Mouse (Mus musculus) embryonic fibroblast, embryonic 13.5 days (primary cell): Measurements from ENCODE around the gene Tns3. TPM values are rescaled to one million over a fixed set of nuclear protein-coding genes. Genes with fewer than 3 reads are reported as not detected.

Source experiments
- H3K27ac ChIP-seq: 2 replicates; pipeline ENCODE4 v1.5.1; 2012; ENCODE audit warnings: low read length, control low read depth, inconsistent platforms; ENCODE audit not compliant: insufficient read depth
- H3K4me1 ChIP-seq: 2 replicates; pipeline ENCODE4 v1.6.1; 2011; ENCODE audit warnings: low read length; ENCODE audit not compliant: control insufficient read depth, insufficient read depth
- H3K4me3 ChIP-seq: 2 replicates; pipeline ENCODE4 v1.5.1; 2011; ENCODE audit warnings: mild to moderate bottlenecking, control low read depth, low read length; ENCODE audit not compliant: insufficient read depth
- CTCF ChIP-seq: IDR thresholded peaks from 2 replicates; pipeline ENCODE4 v1.5.1; 2011; ENCODE audit warnings: mild to moderate bottlenecking, control low read depth, low read length, moderate library complexity, borderline replicate concordance; ENCODE audit not compliant: insufficient read depth
- POLR2A ChIP-seq: IDR thresholded peaks from 2 replicates; pipeline ENCODE4 v1.6.1; 2011; ENCODE audit warnings: low read depth, mild to moderate bottlenecking, control low read depth, low read length, moderate library complexity
- polyA plus RNA-seq: library from polyadenylated mRNA; stranded (reverse); fragments of >200 nt; gene quantifications from 2 replicates; pipeline ENCODE4 v1.2.4, GENCODE M21; 2011; ENCODE audit warnings: low read depth; ENCODE audit not compliant: missing spikeins, insufficient read length

Tns3 gene
- polyA plus RNA-seq, 1 experiment = 96.5 TPM

DNA sequence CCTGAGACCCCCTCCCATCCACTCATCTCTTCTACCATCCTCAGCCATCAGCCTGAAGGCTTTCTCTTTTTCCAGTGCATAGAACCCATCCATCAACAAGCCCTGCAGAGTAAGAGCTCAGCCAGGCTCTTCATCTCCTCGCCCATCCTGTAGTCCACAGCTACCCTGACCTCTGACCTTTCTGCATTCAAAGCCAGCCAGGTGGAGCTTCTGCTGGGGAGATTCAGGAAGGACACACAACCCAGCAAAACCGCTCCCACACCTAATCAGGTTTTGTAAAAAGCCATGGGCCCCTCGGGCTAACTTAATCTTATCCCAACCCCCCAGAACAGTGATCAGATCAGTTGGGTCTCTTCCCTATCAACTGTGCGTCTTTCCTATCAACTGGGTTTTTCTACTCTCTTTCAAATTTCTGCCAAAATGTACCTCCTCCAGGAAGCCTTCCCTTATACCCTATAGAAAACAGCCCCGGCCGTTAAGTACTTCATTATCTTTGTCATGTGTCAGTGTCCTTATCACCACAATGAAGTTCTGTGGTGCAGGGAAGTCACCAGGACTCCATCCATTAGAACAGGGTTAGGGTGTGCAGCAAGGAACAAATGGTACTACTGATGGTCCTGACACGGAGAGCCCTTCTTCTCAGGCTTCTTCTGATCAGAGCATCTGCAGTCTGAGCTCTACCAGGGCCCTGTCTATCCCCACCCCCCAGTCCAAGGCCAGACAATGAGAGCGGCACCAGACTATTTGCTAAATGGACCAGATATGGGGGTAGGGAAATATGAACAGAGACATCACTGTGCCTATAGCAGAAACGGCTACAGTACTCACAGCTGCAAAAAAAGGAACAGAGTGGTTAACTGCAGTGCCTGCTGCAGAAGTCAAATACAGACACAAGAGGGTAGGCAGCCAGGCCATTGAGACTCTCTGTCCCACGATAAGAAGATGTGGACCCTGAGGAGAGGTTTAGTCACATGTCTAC lies 26.6 kb downstream of the Tns3 start:
- Histone ChIP-seq H3K27ac (no peak overlapping the region), H3K4me1 (peaks cover 3% of the 10 kb centered on the region; the same call in 1 of the 2 replicates), H3K4me3 (no peak overlapping the region)
- TF ChIP-seq CTCF (no peak), POLR2A (no peak)

DNA sequence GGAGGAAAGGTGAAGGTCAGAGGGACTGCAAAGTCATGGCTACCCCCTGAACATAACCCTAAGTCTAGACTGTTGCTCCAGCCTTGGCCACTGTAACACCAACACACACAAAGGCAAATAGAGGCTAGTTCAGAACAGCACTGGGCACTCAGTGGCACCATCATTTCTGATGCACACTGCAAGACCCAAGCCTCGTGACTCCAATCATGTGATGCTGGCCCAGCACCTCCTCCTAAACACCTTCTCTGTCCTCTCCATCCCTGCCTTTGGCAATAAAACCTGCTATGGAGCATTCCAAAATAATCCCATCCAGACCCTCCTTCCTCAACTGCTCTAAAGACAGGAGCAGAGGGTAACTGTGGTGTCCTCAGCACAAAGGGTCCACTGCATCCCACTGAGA lies 27.7 kb downstream of the Tns3 start:
- TF ChIP-seq CTCF (no peak), POLR2A (no peak)
- H3K4me1 ChIP-seq = peaks cover 3% of the 10 kb centered on the region; the same call in 1 of the 2 replicates
- no peak overlapping the region for H3K4me3 ChIP-seq
- H3K27ac ChIP-seq = no peak overlapping the region

DNA sequence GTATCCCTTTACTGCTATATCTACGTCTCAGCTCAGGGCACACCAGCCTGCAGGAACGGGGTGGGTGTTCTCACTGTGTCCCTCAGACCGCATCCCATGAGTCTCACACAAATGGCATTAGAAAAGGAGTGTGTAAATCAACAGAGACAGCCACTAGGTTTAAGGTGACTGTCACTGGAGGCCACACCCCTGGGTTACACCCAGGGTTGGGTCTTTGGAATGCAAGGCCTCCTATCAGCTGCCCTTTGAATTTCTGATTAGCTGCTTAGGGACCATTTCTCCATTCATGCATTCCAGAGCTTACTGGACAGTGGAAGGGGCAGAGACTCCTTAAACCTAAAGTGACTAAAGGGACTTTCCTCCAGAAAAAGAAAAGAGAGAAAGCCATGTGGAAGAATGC lies 28.6 kb downstream of the Tns3 start:
- TF ChIP-seq CTCF (no peak), POLR2A (no peak)
- peaks cover 3% of the 10 kb centered on the region; the same call in 1 of the 2 replicates for H3K4me1 ChIP-seq
- H3K4me3 ChIP-seq = no peak overlapping the region

DNA sequence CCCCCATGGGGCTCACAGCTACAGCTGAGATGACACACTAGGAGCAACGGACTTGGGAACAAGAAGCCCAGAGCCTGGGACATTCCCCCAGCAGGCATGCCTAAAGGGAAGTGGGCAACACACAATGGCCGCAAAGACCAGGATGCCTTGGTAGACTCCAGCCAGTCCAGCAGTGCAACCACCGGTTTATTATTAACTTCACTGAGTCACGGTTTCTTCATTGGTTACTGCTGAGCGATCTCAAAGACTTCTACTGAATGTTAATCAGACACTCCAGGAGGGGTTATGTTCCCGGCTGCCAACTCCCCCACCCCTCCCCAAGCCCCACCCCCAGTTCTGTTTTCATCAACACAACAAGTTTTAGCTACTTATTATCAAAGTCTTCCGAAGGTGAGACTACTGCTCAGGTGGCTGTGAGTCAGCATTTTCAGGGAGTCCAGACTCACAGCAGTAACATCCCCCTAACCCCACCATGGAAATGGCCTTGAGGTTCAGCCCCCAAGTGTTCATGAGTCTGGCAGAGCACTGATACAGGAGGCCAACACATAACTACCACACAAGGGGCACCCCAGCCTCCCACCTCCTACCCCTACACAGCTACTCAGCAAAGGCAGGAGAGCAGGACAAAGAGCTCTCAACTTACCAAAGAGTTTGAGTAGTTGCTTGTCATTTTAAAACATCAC lies 29.5 kb downstream of the Tns3 start:
- peaks cover 3% of the 10 kb centered on the region; the same call in 1 of the 2 replicates for H3K4me1 ChIP-seq
- TF ChIP-seq POLR2A (no peak), CTCF (no peak)
- no peak overlapping the region for H3K4me3 ChIP-seq
- 0 out of 2 replicates have a peak overlapping the region, but pooled peaks have one; percentile 1 for H3K27ac ChIP-seq

More for the DNA sequence above, 28.6 kb downstream of the Tns3 start:
- no peak overlapping the region; the same call in 1 of the 2 replicates for H3K27ac ChIP-seq

DNA sequence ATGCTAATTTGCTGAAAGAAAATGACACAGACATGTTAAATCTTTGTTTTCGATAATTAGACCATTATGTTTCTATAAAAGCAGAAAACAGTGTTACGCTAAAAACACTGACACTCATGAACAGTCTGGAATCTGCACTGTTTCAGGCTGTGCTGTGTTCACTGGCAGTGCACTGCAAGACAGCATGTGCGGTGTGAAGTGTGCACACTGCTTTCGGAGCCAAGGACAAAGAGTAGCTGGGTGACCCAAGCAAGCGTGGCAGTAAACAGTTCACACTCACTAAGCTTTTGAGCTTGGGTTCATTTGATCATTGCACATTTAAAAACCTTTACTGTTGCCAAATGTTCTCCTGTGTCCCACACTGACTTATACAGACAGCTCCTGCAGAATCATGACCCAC lies 32.2 kb downstream of the Tns3 start:
- H3K27ac ChIP-seq = no peak overlapping the region
- no peak overlapping the region for H3K4me3 ChIP-seq
- no peak for TF ChIP-seq POLR2A
- TF ChIP-seq CTCF = no peak
- peaks cover 4% of the 10 kb centered on the region; the same call in 1 of the 2 replicates for H3K4me1 ChIP-seq

DNA sequence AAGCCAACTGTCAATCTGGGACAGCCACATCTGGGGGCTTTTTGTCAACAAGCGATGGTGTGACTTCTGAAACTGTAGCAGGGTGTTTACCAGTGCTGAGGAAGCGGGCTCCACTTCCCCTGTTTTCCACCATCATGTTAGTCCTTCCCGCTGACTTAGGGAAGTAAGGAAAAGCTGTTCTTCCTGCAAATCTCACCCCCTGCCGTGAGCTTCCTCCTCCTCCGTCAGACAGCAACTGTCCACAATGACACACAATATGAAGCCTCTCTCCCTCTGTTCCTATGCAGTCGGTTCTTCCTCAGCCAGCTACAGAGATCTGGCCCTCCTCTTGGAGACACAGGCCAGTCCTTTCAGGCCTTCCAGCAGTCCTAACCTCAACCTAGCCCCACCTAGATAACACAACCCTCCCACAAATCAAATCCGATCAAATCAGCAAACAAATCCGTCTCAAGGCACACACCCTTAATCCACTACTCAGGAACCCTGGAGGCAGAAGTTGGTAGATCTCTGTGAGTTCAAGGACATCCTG lies 34.4 kb downstream of the Tns3 start:
- no peak for TF ChIP-seq CTCF
- TF ChIP-seq POLR2A = no peak
- H3K27ac ChIP-seq = no peak overlapping the region
- H3K4me1 ChIP-seq = peaks cover 11% of the 10 kb centered on the region; the same call in 1 of the 2 replicates
- H3K4me3 ChIP-seq = no peak overlapping the region

DNA sequence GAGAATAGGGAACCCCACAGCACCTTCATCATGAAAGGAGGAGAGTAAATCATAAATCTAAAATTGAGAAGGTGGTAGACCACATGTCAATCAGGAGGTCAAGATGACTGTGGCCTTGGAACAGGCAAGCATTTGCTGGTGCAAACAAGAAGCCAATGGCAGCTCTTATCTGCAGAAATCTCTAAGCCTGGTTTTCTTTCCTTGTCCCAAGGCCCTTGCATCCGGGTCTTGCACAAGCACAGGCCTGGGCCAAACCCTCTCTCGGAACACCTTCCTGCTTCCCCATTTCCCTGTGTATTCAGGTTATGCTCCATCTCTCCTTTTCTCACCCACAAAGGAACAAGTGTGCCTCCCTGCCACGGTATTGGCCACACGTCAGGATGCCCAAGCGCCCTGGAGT lies 35.0 kb downstream of the Tns3 start:
- no peak overlapping the region for H3K27ac ChIP-seq
- no peak overlapping the region for H3K4me3 ChIP-seq
- no peak for TF ChIP-seq CTCF
- no peak for TF ChIP-seq POLR2A
- H3K4me1 ChIP-seq = peaks cover 11% of the 10 kb centered on the region; the same call in 1 of the 2 replicates

DNA sequence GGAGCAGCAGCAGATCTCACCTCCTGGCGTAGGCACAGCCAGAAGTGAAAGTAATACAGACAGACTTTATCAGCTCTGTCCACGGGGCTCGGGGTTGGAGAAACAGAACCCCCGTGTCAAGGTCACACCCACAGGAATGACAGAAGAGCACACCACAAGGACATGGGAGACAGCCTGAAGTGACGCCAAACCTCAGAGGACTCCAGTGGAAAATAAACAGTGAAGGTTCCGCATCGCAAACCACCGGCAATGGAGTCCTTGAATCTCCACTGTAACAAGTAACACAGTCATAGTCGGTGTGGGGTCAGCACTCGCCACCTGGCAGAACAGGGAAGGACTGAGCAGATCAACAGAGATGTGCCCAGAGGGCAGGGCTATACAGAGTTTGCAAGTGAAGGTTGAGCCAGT lies 35.5 kb downstream of the Tns3 start:
- no peak overlapping the region for H3K27ac ChIP-seq
- TF ChIP-seq POLR2A = no peak
- TF ChIP-seq CTCF = no peak
- H3K4me1 ChIP-seq = peaks cover 11% of the 10 kb centered on the region; the same call in 1 of the 2 replicates
- H3K4me3 ChIP-seq = no peak overlapping the region

DNA sequence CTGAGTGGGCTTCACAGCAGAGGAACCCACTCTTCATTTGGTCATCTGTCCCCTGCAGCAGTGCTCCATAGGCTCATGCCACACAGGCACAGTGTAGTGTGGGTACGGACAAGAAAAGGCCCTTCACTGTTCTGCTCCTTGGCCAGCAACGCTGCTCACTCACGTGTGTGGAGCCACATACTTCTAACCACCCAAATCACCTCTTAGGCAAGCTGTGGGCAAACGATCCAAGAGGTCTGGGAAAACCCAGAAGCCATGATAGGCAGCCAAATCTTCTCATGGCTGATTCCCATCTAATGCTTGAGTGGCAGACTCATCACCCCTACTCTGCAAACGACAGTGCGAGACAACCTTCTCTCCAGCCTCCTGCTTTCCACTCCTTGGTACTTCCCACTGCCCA lies 37.2 kb downstream of the Tns3 start:
- H3K27ac ChIP-seq = no peak overlapping the region
- peaks cover 11% of the 10 kb centered on the region; the same call in 1 of the 2 replicates for H3K4me1 ChIP-seq

DNA sequence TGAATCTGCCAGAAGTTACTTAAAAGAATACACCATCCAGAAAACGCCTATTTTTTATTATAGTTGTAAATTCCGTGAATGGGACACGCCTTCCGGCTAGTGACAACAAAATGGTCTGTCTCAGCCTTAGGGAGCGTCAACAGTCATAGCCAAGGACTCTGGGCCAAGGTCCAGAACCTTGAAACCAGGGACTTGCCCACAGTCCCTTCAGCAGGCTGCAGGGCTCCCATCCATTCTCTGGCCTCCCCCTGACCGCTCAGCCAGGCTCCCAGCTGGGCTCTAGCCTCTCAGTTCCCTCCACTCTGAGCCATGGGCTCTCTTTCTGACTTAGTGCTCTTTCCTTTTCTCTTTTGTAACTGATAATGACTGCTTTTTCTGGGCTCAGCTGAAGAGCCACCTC lies 37.6 kb downstream of the Tns3 start:
- no peak for TF ChIP-seq POLR2A
- Histone ChIP-seq H3K4me3 (no peak overlapping the region), H3K27ac (no peak overlapping the region), H3K4me1 (peaks cover 11% of the 10 kb centered on the region; the same call in 1 of the 2 replicates)

More for the DNA sequence above, 37.2 kb downstream of the Tns3 start:
- H3K4me3 ChIP-seq = no peak overlapping the region
- TF ChIP-seq CTCF (no peak), POLR2A (no peak)
